Mouse (Mus musculus): ENCODE results near the gene Ctcf.

DNA sequence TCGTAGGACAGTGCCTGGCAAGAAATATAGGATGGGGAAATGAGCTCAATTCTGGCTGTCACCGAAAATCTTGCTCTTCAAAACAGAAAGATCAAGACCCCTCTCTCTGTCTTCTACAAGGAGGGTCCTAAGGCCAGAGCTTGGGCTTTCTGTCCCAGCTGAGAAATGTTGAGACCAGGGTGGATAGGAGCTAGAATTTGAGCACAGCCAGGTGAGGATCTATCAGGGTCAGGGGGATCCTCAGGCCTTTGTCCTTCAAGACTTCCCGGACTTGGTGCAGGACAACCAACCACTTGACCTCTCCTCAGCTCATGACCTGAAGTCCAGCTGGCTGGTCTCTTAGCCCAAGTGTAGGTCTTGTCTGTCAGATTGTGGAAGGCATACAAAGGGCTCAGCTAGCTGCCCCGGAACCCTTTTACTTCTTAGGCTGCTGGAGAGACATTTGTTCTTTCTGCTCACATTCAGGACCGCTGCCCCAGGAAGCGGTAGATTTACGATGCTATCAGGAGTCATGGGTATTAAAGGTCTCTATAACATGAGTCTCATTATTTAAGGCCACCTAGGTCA is 12.6 kb upstream of the Ctcf start:
- TF ChIP-seq POLR2A (IDR thresholded peaks at IDR 0.05; ENCODE audit: control insufficient read depth, low read depth, low read length) (no peak), CTCF (IDR thresholded peaks at IDR 0.05; ENCODE audit: control insufficient read depth, insufficient read depth, insufficient replicate concordance, low read depth, low read length) (no peak)

All from testis, adult 2 months (tissue).